Mouse (Mus musculus) cerebellum, adult 2 months (tissue): ENCODE results near the gene Rab3d.

Experiments used
- CTCF ChIP-seq: fragments of 200-500 bp; IDR thresholded peaks from 2 replicates; pipeline ENCODE4 v1.5.1; 2011; ENCODE audit warnings: low read depth, mild to moderate bottlenecking, control low read depth, low read length, moderate library complexity, borderline replicate concordance; ENCODE audit not compliant: insufficient read depth
- POLR2A ChIP-seq: fragments of 200-500 bp; IDR thresholded peaks from 2 replicates; pipeline ENCODE4 v1.6.1; 2011; ENCODE audit warnings: low read length, control low read depth, borderline replicate concordance; ENCODE audit not compliant: insufficient read depth

- no peak for TF ChIP-seq CTCF
- no peak for TF ChIP-seq POLR2A
Measured at GRCm38 (mm10) chr9:21889229-21889628, 28.8 kb downstream of the Rab3d start.
